Mouse (Mus musculus): Measurements from ENCODE around the gene Cntnap5b. TPM values are rescaled to one million over a fixed set of nuclear protein-coding genes. Genes with fewer than 3 reads are reported as not detected.

Gene Cntnap5b
- total and polyA plus RNA-seq, 3 experiments = not detected

DNA sequence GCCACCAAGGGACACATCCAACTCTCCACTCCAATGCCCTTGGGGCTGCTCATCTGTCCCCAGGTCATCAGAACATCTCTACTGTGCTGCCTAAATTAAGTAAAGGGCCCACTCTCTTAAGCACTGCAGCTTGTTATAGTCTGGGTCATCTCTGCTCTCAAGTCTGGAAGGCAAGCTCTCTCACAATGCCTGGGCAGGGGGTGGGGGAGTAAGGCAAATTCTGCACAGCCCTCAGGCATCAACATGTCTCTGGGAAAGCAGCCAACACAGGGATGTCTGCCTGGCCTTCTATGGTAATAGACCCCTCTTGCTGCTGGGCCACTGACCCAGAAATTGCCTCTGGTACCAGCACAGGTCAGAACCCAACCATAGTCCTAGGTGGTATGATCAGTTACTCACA lies 479.4 kb downstream of the Cntnap5b start:
- dilution Hi-C loops (cut with MboI; ENCODE audit: extremely low pct_ligation_motif_present, extremely low pct_unique_long_range_greater_than_20kb, low sequenced_read_pairs) = no loop called here
- TF ChIP-seq USF2 (conservative IDR thresholded peaks at IDR 0.05; ENCODE audit: low read depth, low read length) (no peak), USF1 (IDR thresholded peaks at IDR 0.05; ENCODE audit: low read depth, low read length) (no peak), NRF1 (IDR thresholded peaks at IDR 0.05; ENCODE audit: low read depth, low read length) (no peak), ZKSCAN1 (IDR thresholded peaks at IDR 0.05; ENCODE audit: borderline replicate concordance, low read depth, low read length) (no peak), E2F4 (IDR thresholded peaks at IDR 0.05; ENCODE audit: insufficient replicate concordance, low read depth, low read length) (no peak), MAZ (IDR thresholded peaks at IDR 0.05; ENCODE audit: low read depth, low read length) (no peak)

DNA sequence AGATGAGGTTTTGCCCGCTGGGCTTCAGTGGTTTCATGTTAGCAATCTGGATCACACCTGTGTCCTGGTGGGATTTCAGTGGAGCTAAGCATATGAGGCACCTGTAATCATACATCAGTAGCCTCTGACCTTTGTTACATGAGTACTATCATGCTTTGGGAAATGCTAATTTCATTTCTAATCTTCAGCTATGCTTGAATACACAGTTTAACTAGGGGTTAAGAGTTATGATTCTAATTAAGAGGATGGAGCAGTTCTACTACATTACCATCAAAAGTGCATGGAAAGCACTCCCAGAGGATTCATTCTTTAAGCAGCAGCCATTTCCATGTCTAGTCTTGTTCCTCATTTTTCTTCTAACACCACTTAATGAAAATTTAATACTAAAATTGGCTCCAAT lies 538.1 kb downstream of the Cntnap5b start:
- H3K9me3 ChIP-seq (replicated peaks; ENCODE audit: low read length) = peaks cover 10% of the 10 kb centered on the region
- H3K79me2 ChIP-seq (replicated peaks; ENCODE audit: control insufficient read depth, extremely low read depth, insufficient read depth, poor library complexity, severe bottlenecking) = no peaks in the 10 kb centered on the region
- in situ Hi-C loops (cut with MboI; ENCODE audit: low pct_ligation_motif_present, low pct_unique_long_range_greater_than_20kb, low sequenced_read_pairs) (no loop called here), dilution Hi-C loops (cut with MboI; ENCODE audit: extremely low pct_ligation_motif_present, extremely low pct_unique_long_range_greater_than_20kb, low sequenced_read_pairs) (no loop called here)
- H3K4me3 ChIP-seq (replicated peaks in 1 of 3; ENCODE audit: low read depth in 2 of 3, low read length in 2 of 3, poor library complexity in 1 of 3) = no peak overlapping the region
- H3K27ac ChIP-seq (ENCODE audit: insufficient read depth, low read depth) = no peak overlapping the region
- no peak for DNase-seq (ENCODE audit: extremely low read depth)
- TF ChIP-seq PAX5 (IDR thresholded peaks at IDR 0.05; ENCODE audit: low read length) (no peak), MAX (IDR thresholded peaks at IDR 0.05; ENCODE audit: low read length) (no peak), POLR2A (IDR thresholded peaks at IDR 0.05; ENCODE audit: low read depth, low read length) (no peak), ZNF384 (IDR thresholded peaks at IDR 0.05; ENCODE audit: low read depth, low read length) (no peak), MAZ (IDR thresholded peaks at IDR 0.05; ENCODE audit: low read depth, low read length) (no peak), TBP (conservative IDR thresholded peaks at IDR 0.05; ENCODE audit: low read depth, low read length) (no peak), UBTF (IDR thresholded peaks at IDR 0.05; ENCODE audit: low read depth, low read length) (no peak)
- no peak overlapping the region for H3K4me2 ChIP-seq (ENCODE audit: insufficient read depth, low read depth, poor library complexity, severe bottlenecking)
- no peaks in the 10 kb centered on the region for H3K4me1 ChIP-seq (ENCODE audit: control insufficient read depth in 1 of 2, insufficient read depth in 2 of 2)
- H3K27me3 ChIP-seq (replicated peaks) = no peaks in the 10 kb centered on the region
- H3K36me3 ChIP-seq (replicated peaks in 1 of 2; ENCODE audit: control insufficient read depth in 1 of 2, insufficient read depth in 1 of 2, low read length in 1 of 2) = no peaks in the 10 kb centered on the region
- no peak overlapping the region for H3K9ac ChIP-seq (ENCODE audit: insufficient read depth, low read depth)

More for the DNA sequence above, 479.4 kb downstream of the Cntnap5b start:
- Histone ChIP-seq H3K79me2 (replicated peaks; ENCODE audit: control insufficient read depth, extremely low read depth, insufficient read depth, poor library complexity, severe bottlenecking) (no peaks in the 10 kb centered on the region), H3K9ac (ENCODE audit: insufficient read depth, low read depth) (no peak overlapping the region), H3K36me3 (replicated peaks in 1 of 2; ENCODE audit: control insufficient read depth in 1 of 2, insufficient read depth in 1 of 2, low read length in 1 of 2) (no peaks in the 10 kb centered on the region), H3K9me3 (replicated peaks; ENCODE audit: low read length) (peaks cover 44% of the 10 kb centered on the region), H3K4me2 (ENCODE audit: insufficient read depth, low read depth, poor library complexity, severe bottlenecking) (no peak overlapping the region), H3K4me3 (replicated peaks in 1 of 3; ENCODE audit: low read depth in 2 of 3, low read length in 2 of 3, poor library complexity in 1 of 3) (no peak overlapping the region), H3K4me1 (ENCODE audit: control insufficient read depth in 1 of 2, insufficient read depth in 2 of 2) (no peaks in the 10 kb centered on the region), H3K27ac (ENCODE audit: insufficient read depth, low read depth) (no peak overlapping the region), H3K27me3 (replicated peaks) (no peaks in the 10 kb centered on the region)
- DNase-seq (ENCODE audit: extremely low read depth) = no peak
- in situ Hi-C loops (cut with MboI; ENCODE audit: low pct_ligation_motif_present, low pct_unique_long_range_greater_than_20kb, low sequenced_read_pairs) = no loop called here

DNA sequence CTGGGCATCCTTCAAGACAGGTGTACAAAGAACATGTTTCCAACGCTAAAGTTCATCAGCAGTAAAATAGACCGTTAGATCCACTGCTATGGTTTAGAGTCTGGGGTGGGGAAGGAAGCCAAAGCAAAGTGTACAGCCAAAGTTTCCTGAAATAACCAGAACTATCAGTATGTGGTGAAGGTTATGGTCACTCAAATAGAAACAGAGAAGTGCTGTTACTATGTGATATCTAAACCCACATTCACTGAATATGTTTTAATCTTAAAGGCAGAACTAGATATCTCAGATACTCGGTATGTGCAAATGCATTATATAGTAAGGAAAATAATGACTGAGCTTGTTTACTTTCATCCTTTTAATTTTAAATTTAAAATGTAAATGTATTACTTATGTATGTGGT lies 558.5 kb downstream of the Cntnap5b start:
- Histone ChIP-seq H3K9ac (ENCODE audit: insufficient read depth, low read depth) (no peak overlapping the region), H3K4me1 (ENCODE audit: control insufficient read depth in 1 of 2, insufficient read depth in 2 of 2) (no peaks in the 10 kb centered on the region), H3K9me3 (replicated peaks; ENCODE audit: low read length) (peaks cover 30% of the 10 kb centered on the region), H3K79me2 (replicated peaks; ENCODE audit: control insufficient read depth, extremely low read depth, insufficient read depth, poor library complexity, severe bottlenecking) (no peaks in the 10 kb centered on the region), H3K36me3 (replicated peaks in 1 of 2; ENCODE audit: control insufficient read depth in 1 of 2, insufficient read depth in 1 of 2, low read length in 1 of 2) (no peaks in the 10 kb centered on the region), H3K27me3 (replicated peaks) (no peaks in the 10 kb centered on the region), H3K27ac (ENCODE audit: insufficient read depth, low read depth) (no peak overlapping the region), H3K4me3 (replicated peaks in 1 of 3; ENCODE audit: low read depth in 2 of 3, low read length in 2 of 3, poor library complexity in 1 of 3) (no peak overlapping the region), H3K4me2 (ENCODE audit: insufficient read depth, low read depth, poor library complexity, severe bottlenecking) (no peak overlapping the region)
- dilution Hi-C loops (cut with MboI; ENCODE audit: extremely low pct_ligation_motif_present, extremely low pct_unique_long_range_greater_than_20kb, low sequenced_read_pairs) (no loop called here), in situ Hi-C loops (cut with MboI; ENCODE audit: low pct_ligation_motif_present, low pct_unique_long_range_greater_than_20kb, low sequenced_read_pairs) (no loop called here)
- TF ChIP-seq MAX (IDR thresholded peaks at IDR 0.05; ENCODE audit: low read length) (no peak), USF1 (IDR thresholded peaks at IDR 0.05; ENCODE audit: low read depth, low read length) (no peak), NRF1 (IDR thresholded peaks at IDR 0.05; ENCODE audit: low read depth, low read length) (no peak), E2F4 (IDR thresholded peaks at IDR 0.05; ENCODE audit: insufficient replicate concordance, low read depth, low read length) (no peak), POLR2A (IDR thresholded peaks at IDR 0.05; ENCODE audit: low read depth, low read length) (no peak), NELFE (IDR thresholded peaks at IDR 0.05; ENCODE audit: low read depth, low read length) (no peak), BHLHE40 (IDR thresholded peaks at IDR 0.05; ENCODE audit: low read depth, low read length) (no peak), RAD21 (IDR thresholded peaks at IDR 0.05; ENCODE audit: low read depth, low read length) (no peak), ZMIZ1 (IDR thresholded peaks at IDR 0.05; ENCODE audit: low read depth, low read length) (no peak)
- DNase-seq (ENCODE audit: extremely low read depth) = no peak
